Mouse (Mus musculus) liver, embryonic 14.5 days (tissue): ENCODE results near the gene Fam214a. TPM values are rescaled to one million over a fixed set of nuclear protein-coding genes. Genes with fewer than 3 reads are reported as not detected.

Experiments used
- ATAC-seq: fragments of 200-750 bp; cut with Nextera tagmentation; 2 replicates; pipeline ENCODE4 v1.8.0; 2017; ENCODE audit warnings: moderate number of reproducible peaks, mild to moderate bottlenecking, moderate library complexity; ENCODE audit not compliant: insufficient read depth
- DNase-seq, 3 experiments: peaks; one replicate each; pipeline ENCODE4 v3.0.0-alpha.2; 2012 to 2013; ENCODE audit warnings: low read depth in 3 of 3, low spot score in 3 of 3
- H3K27ac ChIP-seq: fragments of 300-500 bp; sonication (generic); 2 replicates; pipeline ENCODE4 v1.5.1; 2014; ENCODE audit warnings: moderate library complexity, mild to moderate bottlenecking, control low read depth, inconsistent platforms
- H3K27me3 ChIP-seq: fragments of 300-500 bp; sonication (generic); 2 replicates; pipeline ENCODE4 v1.6.1; 2014; ENCODE audit warnings: mild to moderate bottlenecking, low read length, moderate library complexity; ENCODE audit not compliant: control insufficient read depth, insufficient read depth
- H3K36me3 ChIP-seq: fragments of 300-500 bp; sonication (generic); replicated peaks from 2 replicates; pipeline ENCODE4 v1.6.1; 2014; ENCODE audit warnings: low read depth; ENCODE audit not compliant: control insufficient read depth, insufficient read depth
- H3K4me1 ChIP-seq, 2 experiments: fragments of 200-500 bp in 1 of 2; fragments of 300-500 bp in 1 of 2; sonication (generic) in 1 of 2; replicated peaks; 2 replicates each; pipeline ENCODE4 v1.6.1; 2012 to 2014; ENCODE audit warnings: antibody characterized with exemption in 1 of 2, inconsistent platforms in 1 of 2, low read length in 1 of 2; ENCODE audit not compliant: control insufficient read depth in 2 of 2, insufficient read depth in 2 of 2
- H3K4me2 ChIP-seq: fragments of 300-500 bp; sonication (generic); 2 replicates; pipeline ENCODE4 v1.6.1; 2014; ENCODE audit warnings: low read depth, mild to moderate bottlenecking, control low read depth, moderate library complexity
- H3K4me3 ChIP-seq, 2 experiments: fragments of 200-500 bp in 1 of 2; fragments of 300-500 bp in 1 of 2; sonication (generic) in 1 of 2; 2 replicates each; pipeline ENCODE4 v1.5.1; 2012 to 2014; ENCODE audit warnings: low read depth in 2 of 2, low read length in 2 of 2, mild to moderate bottlenecking in 2 of 2, control low read depth in 1 of 2, inconsistent platforms in 1 of 2, moderate library complexity in 1 of 2; ENCODE audit not compliant: insufficient read depth in 1 of 2
- H3K9ac ChIP-seq: fragments of 300-500 bp; sonication (generic); replicated peaks from 2 replicates; pipeline ENCODE4 v1.6.1; 2014; ENCODE audit warnings: mild to moderate bottlenecking, control low read depth, moderate library complexity
- H3K9me3 ChIP-seq: fragments of 300-500 bp; sonication (generic); 2 replicates; pipeline ENCODE4 v1.6.1; 2016; ENCODE audit warnings: low read length, mixed read lengths; ENCODE audit not compliant: control insufficient read depth
- CTCF ChIP-seq: IDR thresholded peaks from 2 replicates; pipeline ENCODE4 v1.5.1; 2016; ENCODE audit warnings: antibody characterized with exemption, low read depth, control low read depth
- EP300 ChIP-seq: IDR thresholded peaks from 2 replicates; pipeline ENCODE4 v1.6.1; 2016; ENCODE audit warnings: antibody characterized with exemption, low read depth
- WGBS: fragments of 180-500 bp; shearing (Covaris S2); extraction: QIAGEN DNeasy Blood & Tissue Kit; methylation state at CpG from one replicate; pipeline ENCODE4 v1.1.7; 2014; ENCODE audit not compliant: insufficient replicate concordance; 5-methylcytosine and 5-hydroxymethylcytosine counted together
- polyA plus RNA-seq, 2 experiments: library from polyadenylated mRNA; depleted of rRNA in 1 of 2; stranded (reverse) in 1 of 2; unstranded in 1 of 2; fragments of >200 nt; fragmentation: Nextera tagmentation in 1 of 2; extraction: Ambion mirVana in 1 of 2; gene quantifications; 2 replicates each; pipeline versions ENCODE4 v1.2.1 to v1.2.3; 2012 to 2014

The Fam214a gene
- polyA plus RNA-seq, 2 experiments = 0.78 to 1.5 TPM

- Histone ChIP-seq H3K4me1 (peaks cover 0 to 8% of the 10 kb centered on the region in 2 experiments; a peak in 1 of 4 replicates), H3K9me3 (no peaks in the 10 kb centered on the region), H3K9ac (no peak overlapping the region), H3K4me2 (no peak overlapping the region), H3K27me3 (no peaks in the 10 kb centered on the region), H3K36me3 (no peaks in the 10 kb centered on the region), H3K27ac (no peak overlapping the region), H3K4me3 (no peak overlapping the region)
- ATAC-seq (no peak), DNase-seq (no peak)
- 38% methylated on average over 7 of the region's 7 CpGs for WGBS
- no peak for TF ChIP-seq EP300
- TF ChIP-seq CTCF = peak; percentile 41; the same call in 1 of the 2 replicates
Observed at GRCm38 (mm10) chr9:75033141-75033540, 80.5 kb downstream of the Fam214a start.

- DNase-seq = no peak
- no peak overlapping the region for H3K27ac ChIP-seq
- TF ChIP-seq EP300 (no peak), CTCF (no peak)
Observed at GRCm38 (mm10) chr9:75034691-75035090, 82.0 kb downstream of the Fam214a start.

GRCm38 (mm10) chr9:75035944-75036343, 83.3 kb downstream of the Fam214a start:
- no peak overlapping the region for H3K27ac ChIP-seq
- H3K36me3 ChIP-seq = no peaks in the 10 kb centered on the region
- no peak overlapping the region for H3K4me2 ChIP-seq
- no peak overlapping the region for H3K9ac ChIP-seq
- peaks cover 2 to 12% of the 10 kb centered on the region in 2 experiments; a peak in 1 of 4 replicates for H3K4me1 ChIP-seq
- no peak for DNase-seq
- WGBS = 55% methylated on average over 4 of the region's 4 CpGs
- TF ChIP-seq EP300 (no peak), CTCF (no peak)
- no peaks in the 10 kb centered on the region for H3K9me3 ChIP-seq
- H3K27me3 ChIP-seq = no peaks in the 10 kb centered on the region
- no peak overlapping the region for H3K4me3 ChIP-seq
- ATAC-seq = no peak

More at GRCm38 (mm10) chr9:75034691-75035090, 82.0 kb downstream of the Fam214a start:
- no peak overlapping the region for H3K4me3 ChIP-seq
- 13% methylated on average over 1 of the region's 1 CpGs for WGBS
- H3K9me3 ChIP-seq = no peaks in the 10 kb centered on the region
- H3K36me3 ChIP-seq = no peaks in the 10 kb centered on the region
- H3K4me2 ChIP-seq = no peak overlapping the region
- no peaks in the 10 kb centered on the region for H3K27me3 ChIP-seq
- ATAC-seq = no peak
- H3K4me1 ChIP-seq = peaks cover 2 to 12% of the 10 kb centered on the region in 2 experiments; a peak in 1 of 4 replicates
- H3K9ac ChIP-seq = no peak overlapping the region

- Histone ChIP-seq H3K36me3 (no peaks in the 10 kb centered on the region; the same call in 1 of the 2 replicates), H3K27ac (peak within 1 kb of the TSS; percentile 33; the same call in 1 of the 2 replicates), H3K4me3 (peak within 1 kb of the TSS; percentile 70 to 97), H3K4me1 (peaks cover 2 to 12% of the 10 kb centered on the region in 2 experiments; a peak in 1 of 4 replicates), H3K4me2 (peak within 1 kb of the TSS; percentile 79), H3K9ac (peak within 1 kb of the TSS; percentile 85), H3K9me3 (no peaks in the 10 kb centered on the region), H3K27me3 (no peaks in the 10 kb centered on the region)
- DNase-seq (peak; percentile 57 to 64 (median 61)), ATAC-seq (peak; percentile 83)
- under 1% methylated on average over 63 of the region's 73 CpGs for WGBS
- TF ChIP-seq CTCF (no peak), EP300 (no peak)
Observed at GRCm38 (mm10) chr9:75037451-75038356, 85.0 kb downstream of the Fam214a start, which contains the start of gene Arpp19. Gene Arpp19 (plus strand): TSS chr9:75037614.

- no peak for DNase-seq
- no peak for ATAC-seq
- Histone ChIP-seq H3K4me3 (peak overlapping the region; percentile 70 to 97), H3K9me3 (no peaks in the 10 kb centered on the region), H3K9ac (peak overlapping the region; percentile 85), H3K4me2 (peak overlapping the region; percentile 79), H3K36me3 (no peaks in the 10 kb centered on the region; the same call in 1 of the 2 replicates), H3K27ac (peak overlapping the region; percentile 30; the same call in 1 of the 2 replicates), H3K27me3 (no peaks in the 10 kb centered on the region), H3K4me1 (peaks cover 2 to 12% of the 10 kb centered on the region in 2 experiments; a peak in 1 of 4 replicates)
- 0% methylated on average over 10 of the region's 10 CpGs for WGBS
- TF ChIP-seq CTCF (no peak), EP300 (no peak)
Observed at GRCm38 (mm10) chr9:75038357-75038688, 85.6 kb downstream of the Fam214a start.
